Mouse (Mus musculus) MEL (cell line): Measurements from ENCODE around the gene Col25a1.

ENCODE experiments used
- CTCF ChIP-seq, 3 experiments: IDR thresholded peaks in 2 of 3; conservative IDR thresholded peaks in 1 of 3; 2 replicates each; pipeline ENCODE4 v1.5.1; 2011 to 2012; ENCODE audit warnings: low read length in 3 of 3, low read depth in 2 of 3, mild to moderate bottlenecking in 2 of 3, improper control_type of control experiment in 1 of 3, inconsistent platforms in 1 of 3, mixed read lengths in 1 of 3, moderate library complexity in 1 of 3; ENCODE audit not compliant: control insufficient read depth in 1 of 3, insufficient read depth in 1 of 3, poor library complexity in 1 of 3, severe bottlenecking in 1 of 3
- EP300 ChIP-seq, 2 experiments: IDR thresholded peaks; 2 replicates each; pipeline ENCODE4 v1.6.1; 2011; ENCODE audit warnings: improper control_type of control experiment in 2 of 2, low read length in 2 of 2, low read depth in 1 of 2, mild to moderate bottlenecking in 1 of 2
- GABPA ChIP-seq: IDR thresholded peaks from 2 replicates; pipeline ENCODE4 v1.6.1; 2012; ENCODE audit warnings: low read depth, mild to moderate bottlenecking, inconsistent platforms, low read length, improper control_type of control experiment, moderate library complexity
- GATA1 ChIP-seq: IDR thresholded peaks from 2 replicates; pipeline ENCODE4 v1.6.1; 2011; ENCODE audit warnings: low read depth, low read length, improper control_type of control experiment
- NELFE ChIP-seq: IDR thresholded peaks from 2 replicates; pipeline ENCODE4 v1.6.1; 2011; ENCODE audit warnings: low read depth, low read length, improper control_type of control experiment
- POLR2A ChIP-seq, 2 experiments: IDR thresholded peaks; 2 replicates each; pipeline ENCODE4 v1.6.1; 2011 to 2012; ENCODE audit warnings: low read length in 2 of 2, mild to moderate bottlenecking in 2 of 2, control low read depth in 1 of 2, improper control_type of control experiment in 1 of 2, low read depth in 1 of 2, moderate library complexity in 1 of 2; ENCODE audit not compliant: control insufficient read depth in 1 of 2, insufficient read depth in 1 of 2, poor library complexity in 1 of 2
- TBP ChIP-seq: IDR thresholded peaks from 2 replicates; pipeline ENCODE4 v1.8.0; 2011; ENCODE audit warnings: low read depth, low read length, improper control_type of control experiment
- ZMIZ1 ChIP-seq: IDR thresholded peaks from 2 replicates; pipeline ENCODE4 v1.6.1; 2012; ENCODE audit warnings: low read depth, mild to moderate bottlenecking, inconsistent platforms, low read length, improper control_type of control experiment, moderate library complexity

DNA sequence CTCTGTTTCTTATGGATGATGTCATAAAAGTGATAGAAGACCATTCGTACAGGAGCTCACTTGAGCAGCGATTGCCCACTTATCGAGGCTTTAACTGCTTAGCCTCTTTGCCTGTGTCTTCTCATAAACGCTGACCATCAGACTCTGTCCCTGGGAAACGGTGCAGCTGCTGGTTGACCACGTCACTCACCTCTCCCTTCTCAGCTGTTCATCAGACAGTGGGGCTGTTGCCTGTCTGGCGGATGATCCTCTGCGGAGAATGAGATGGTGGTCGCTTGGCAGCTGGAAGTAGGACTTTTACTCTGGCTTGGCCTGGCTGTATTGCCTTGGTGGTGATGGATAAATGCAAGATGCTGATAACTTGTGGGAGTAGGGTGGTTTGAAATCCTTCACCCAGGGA is 96.9 kb downstream of the Col25a1 start:
- TF ChIP-seq GATA1 = no peak
- no peak for TF ChIP-seq NELFE
- TF ChIP-seq ZMIZ1 = no peak
- no peak for TF ChIP-seq CTCF (IDR thresholded peaks at IDR 0.05 in 2 of 3, conservative IDR thresholded peaks at IDR 0.05 in 1 of 3; ENCODE audit: control insufficient read depth in 1 of 3, insufficient read depth in 1 of 3, low read depth in 2 of 3, low read length in 3 of 3, poor library complexity in 1 of 3, severe bottlenecking in 1 of 3)
- no peak for TF ChIP-seq POLR2A (IDR thresholded peaks at IDR 0.05; ENCODE audit: control insufficient read depth in 1 of 2, insufficient read depth in 1 of 2, low read depth in 1 of 2, low read length in 2 of 2, poor library complexity in 1 of 2)
- TF ChIP-seq EP300 (IDR thresholded peaks at IDR 0.05; ENCODE audit: low read depth in 1 of 2, low read length in 2 of 2) = no peak
- no peak for TF ChIP-seq TBP
- no peak for TF ChIP-seq GABPA
